Mouse (Mus musculus) forebrain, embryonic 16.5 days (tissue): ENCODE measurements around the gene Klc1. TPM values are rescaled to one million over a fixed set of nuclear protein-coding genes. Genes with fewer than 3 reads are reported as not detected.

Experiments used
- polyA plus RNA-seq: library from polyadenylated mRNA; unstranded; fragments of >200 nt; fragmentation: Nextera tagmentation; extraction: Ambion mirVana; gene quantifications from 2 replicates; pipeline ENCODE4 v1.2.1, GENCODE M21; 2015

Klc1 gene
- polyA plus RNA-seq, 1 experiment from 2014 or later: 493 TPM

Other genes starting within 250 kb of the Klc1 start
- 549 and 607 TPM in 2 replicates for gene Eif5, start 220.8 kb upstream of the Klc1 start, polyA plus RNA-seq
- 45.0 and 49.2 TPM in 2 replicates for gene Mark3, start 184.3 kb upstream of the Klc1 start, polyA plus RNA-seq
- gene Ckb, start 86.5 kb upstream of the Klc1 start, polyA plus RNA-seq: 1,407 and 1,413 TPM in 2 replicates
- 9.8 and 12.6 TPM in 2 replicates for gene Trmt61a, start 80.7 kb upstream of the Klc1 start, polyA plus RNA-seq
- 70.8 and 71.5 TPM in 2 replicates for gene Bag5, start 45.6 kb upstream of the Klc1 start, polyA plus RNA-seq
- gene Apopt1, start 45.6 kb upstream of the Klc1 start, polyA plus RNA-seq: 47.2 and 48.3 TPM in 2 replicates
- gene Xrcc3, start 55.0 kb downstream of the Klc1 start, polyA plus RNA-seq: 3.3 and 4.5 TPM in 2 replicates
- 37.6 and 40.1 TPM in 2 replicates for gene Zfyve21, start 55.3 kb downstream of the Klc1 start, polyA plus RNA-seq
- gene Ppp1r13b, start 149.3 kb downstream of the Klc1 start, polyA plus RNA-seq: 21.8 and 23.5 TPM in 2 replicates
- 562 and 571 TPM in 2 replicates for gene Atp5mpl, start 208.1 kb downstream of the Klc1 start, polyA plus RNA-seq
- 0.19 and 0.44 TPM in 2 replicates for gene Tdrd9, start 212.7 kb downstream of the Klc1 start, polyA plus RNA-seq
- not detected in 2 replicates for gene Rd3l, start 222.5 kb downstream of the Klc1 start, polyA plus RNA-seq